Mouse (Mus musculus) mouse embryonic stem cell (cell line): ENCODE measurements around the gene Abca17.

ENCODE experiments used
- in situ Hi-C, 2 experiments: fragments of 300-500 bp; cut with MboI; formaldehyde crosslinking; loops; 1 replicate in 1 of 2; 3 replicates in 1 of 2; pipeline ENCODE4 v1.14.3; 2019 to 2020; ENCODE audit warnings: low sequenced_read_pairs in 2 of 2, low pct_unique_long_range_greater_than_20kb in 1 of 2, mixed read lengths in 1 of 2; ENCODE audit not compliant: unreplicated experiment in 1 of 2

Abca17 gene

GRCm38 (mm10) chr17:24350926-24351759, at the start of gene Abca17:
Gene Abca17, minus strand, starts transcription at chr17:24351068.
- in situ Hi-C loops = no loop called here

GRCm38 (mm10) chr17:24394456-24394855, 43.6 kb upstream of the Abca17 start:
- in situ Hi-C loops = no loop called here

GRCm38 (mm10) chr17:24393527-24393926, 42.7 kb upstream of the Abca17 start:
- in situ Hi-C loops = no loop called here

- in situ Hi-C loops = no loop called here
These were observed 40.3 kb upstream of the Abca17 start for GRCm38 (mm10) chr17:24391149-24391548.

- in situ Hi-C loops = no loop called here
These were observed 39.0 kb upstream of the Abca17 start for GRCm38 (mm10) chr17:24389865-24390264.

GRCm38 (mm10) chr17:24388711-24389110, 37.8 kb upstream of the Abca17 start:
- in situ Hi-C loops = no loop called here

GRCm38 (mm10) chr17:24383789-24384188, 32.9 kb upstream of the Abca17 start:
- in situ Hi-C loops = no loop called here

GRCm38 (mm10) chr17:24378496-24378895, 27.6 kb upstream of the Abca17 start:
- in situ Hi-C loops = no loop called here

- in situ Hi-C loops = no loop called here
These were observed 25.0 kb upstream of the Abca17 start for GRCm38 (mm10) chr17:24375886-24376285.

- in situ Hi-C loops = no loop called here
These were observed 24.3 kb upstream of the Abca17 start for GRCm38 (mm10) chr17:24375094-24375712.

GRCm38 (mm10) chr17:24365863-24366262, 15.0 kb upstream of the Abca17 start:
- in situ Hi-C loops = no loop called here

- in situ Hi-C loops = no loop called here
These were observed 13.6 kb upstream of the Abca17 start for GRCm38 (mm10) chr17:24364461-24364860.

GRCm38 (mm10) chr17:24362527-24362926, 11.7 kb upstream of the Abca17 start:
- in situ Hi-C loops = no loop called here

GRCm38 (mm10) chr17:24361291-24361690, 10.4 kb upstream of the Abca17 start:
- in situ Hi-C loops = no loop called here

GRCm38 (mm10) chr17:24360841-24361240, 10.0 kb upstream of the Abca17 start:
- in situ Hi-C loops = no loop called here

- in situ Hi-C loops = no loop called here
These were observed 9.0 kb upstream of the Abca17 start for GRCm38 (mm10) chr17:24359903-24360302.

GRCm38 (mm10) chr17:24359006-24359405, 8.1 kb upstream of the Abca17 start:
- in situ Hi-C loops = no loop called here

- in situ Hi-C loops = no loop called here
These were observed 4.4 kb upstream of the Abca17 start for GRCm38 (mm10) chr17:24355284-24355683.

- in situ Hi-C loops = no loop called here
These were observed 3.1 kb upstream of the Abca17 start for GRCm38 (mm10) chr17:24353960-24354359.
